Mouse (Mus musculus): ENCODE results near the gene Olfr800.

Gene Olfr800

DNA sequence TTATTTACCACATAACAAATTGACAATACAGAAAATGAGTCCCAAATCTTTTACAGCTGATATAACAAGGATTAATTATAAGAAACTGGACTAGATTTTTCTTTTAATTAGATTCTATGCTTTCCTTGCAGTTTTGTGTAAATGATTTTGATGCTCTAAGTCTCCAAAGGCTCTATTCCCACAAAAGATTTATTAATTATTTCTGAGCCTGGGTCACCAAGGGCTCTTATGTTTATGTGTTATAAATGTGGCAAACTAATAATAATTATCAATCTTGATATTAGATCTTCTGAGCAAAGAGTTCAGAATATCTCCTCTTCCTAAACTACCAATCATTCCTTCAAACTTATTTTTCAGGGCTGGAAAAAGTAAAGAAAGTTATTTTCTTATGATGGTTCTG is at the start of gene Olfr800:
TSS of gene Olfr800 (plus strand) at position 301 of the 400 bp plus-strand sequence.
- DNase-seq: no peak

DNA sequence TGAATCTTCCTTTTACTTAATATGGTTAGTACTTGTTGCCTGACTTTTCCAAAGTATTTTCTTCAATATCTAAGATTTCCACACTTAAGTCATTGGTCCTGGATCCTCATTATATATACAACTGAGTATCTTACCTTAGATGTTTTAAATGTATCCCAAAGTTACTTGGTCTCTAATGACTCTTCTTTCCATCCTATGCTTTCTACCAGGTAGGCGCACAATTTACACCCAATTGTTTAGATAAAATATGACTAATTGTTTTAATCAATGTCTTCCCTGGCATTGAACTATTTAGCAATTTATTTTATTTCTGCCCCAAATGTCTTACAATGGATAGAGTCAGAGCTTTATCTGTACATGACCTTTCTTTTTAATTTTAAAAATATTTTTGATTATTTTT is 45.0 kb upstream of the Olfr800 start, which contains the start of gene Olfr796:
TSS of gene Olfr796 (minus strand) at position 101 of the 400 bp plus-strand sequence.
- DNase-seq: no peak

DNA sequence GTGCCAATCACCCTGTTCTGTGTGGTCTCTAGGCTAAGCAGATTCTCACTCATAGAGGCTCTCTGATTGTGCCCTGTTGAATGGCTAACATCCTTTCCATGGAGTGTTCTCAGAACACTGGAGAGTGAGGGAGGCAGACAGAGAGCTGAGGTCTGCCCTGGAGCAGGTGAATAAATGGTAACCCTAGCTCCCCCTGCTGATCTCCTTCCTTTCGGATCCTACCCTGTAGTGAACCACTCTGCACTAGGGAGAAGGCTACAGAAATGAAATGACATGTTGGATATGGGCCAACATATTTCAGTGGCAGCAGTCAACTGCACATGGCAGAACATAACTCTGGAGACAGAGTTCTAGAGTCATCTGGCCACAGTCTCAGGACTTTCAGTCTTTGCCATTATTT is 35.8 kb upstream of the Olfr800 start:
- DNase-seq: no peak

DNA sequence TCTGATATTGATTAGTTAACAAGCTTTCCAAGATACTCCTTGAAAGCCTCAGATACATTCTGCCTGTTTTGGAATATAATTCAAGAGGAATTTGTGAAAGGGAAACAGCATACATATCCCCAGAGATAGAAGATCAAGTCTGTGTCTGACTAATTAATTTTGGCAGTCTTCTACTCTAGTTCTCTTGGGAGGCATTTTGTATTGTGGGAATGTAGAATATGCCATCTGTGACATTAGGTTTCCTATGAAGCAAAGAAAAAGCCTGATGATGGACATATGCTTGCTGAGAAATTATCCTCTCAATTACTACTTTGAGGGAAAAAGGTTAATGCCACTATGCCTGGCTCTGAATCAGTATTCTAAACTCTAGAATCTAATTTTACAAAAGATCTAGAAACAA is 34.2 kb upstream of the Olfr800 start:
- no peak for DNase-seq

DNA sequence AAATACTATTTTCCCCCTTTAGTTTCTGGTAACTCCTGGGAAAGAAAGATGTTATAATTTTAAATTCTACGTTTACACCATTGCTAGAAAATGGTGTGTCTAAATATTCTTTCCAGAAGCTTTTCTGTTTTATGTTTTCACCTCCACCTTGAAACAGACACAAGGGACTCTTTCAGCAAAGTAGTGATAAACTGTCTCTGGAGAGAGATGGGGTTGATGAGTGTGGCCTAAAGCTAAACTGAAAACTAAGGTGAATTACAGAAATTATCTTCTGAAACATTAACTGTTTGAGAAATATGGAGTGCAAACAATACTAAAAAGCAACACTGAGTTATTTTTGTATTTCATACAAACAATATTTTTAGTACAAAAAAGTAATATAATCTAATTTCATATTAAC is 29.7 kb upstream of the Olfr800 start, which contains the start of gene Olfr798:
TSS of gene Olfr798 (minus strand) at position 101 of the 400 bp plus-strand sequence.
- DNase-seq: no peak

DNA sequence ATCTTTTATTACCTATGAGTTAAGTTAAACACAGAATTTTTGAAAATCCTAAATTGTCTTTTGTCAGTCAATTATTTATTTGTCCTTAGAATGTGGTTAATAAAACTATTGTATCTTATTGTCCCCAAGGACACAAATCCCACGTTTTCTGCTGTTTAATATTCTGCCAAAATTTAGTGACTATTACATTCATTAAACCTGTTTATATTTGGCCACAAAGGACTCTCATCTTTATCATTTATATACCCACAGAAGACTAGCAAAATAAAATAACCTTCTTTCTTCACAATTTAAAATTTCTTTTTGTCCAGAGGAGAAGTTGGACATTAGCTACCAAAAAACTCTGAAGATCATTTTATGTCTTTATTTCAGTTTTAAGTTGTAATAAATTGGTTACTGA is 20.3 kb upstream of the Olfr800 start, which contains the start of gene Olfr799:
TSS of gene Olfr799 (plus strand) at position 301 of the 400 bp plus-strand sequence.
- no peak for DNase-seq

DNA sequence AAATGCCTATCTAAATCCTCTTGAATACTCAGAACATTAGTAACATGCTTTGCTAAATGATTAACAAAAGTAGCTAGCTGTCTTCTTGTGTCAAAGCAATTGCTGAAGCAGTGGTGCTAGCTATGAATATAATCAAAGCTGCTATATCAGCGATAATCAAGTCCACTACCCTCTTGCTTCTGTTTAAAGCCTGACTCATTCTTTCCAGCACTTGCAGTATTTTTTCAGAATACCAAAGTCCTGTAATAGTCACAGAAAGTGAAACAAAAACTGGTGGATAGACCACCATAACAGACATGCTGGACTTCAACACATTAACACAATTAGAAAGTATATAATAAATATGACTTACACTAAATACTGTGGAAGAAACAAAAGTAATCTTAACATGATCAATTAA is 5.7 kb upstream of the Olfr800 start:
- no peak for DNase-seq

DNA sequence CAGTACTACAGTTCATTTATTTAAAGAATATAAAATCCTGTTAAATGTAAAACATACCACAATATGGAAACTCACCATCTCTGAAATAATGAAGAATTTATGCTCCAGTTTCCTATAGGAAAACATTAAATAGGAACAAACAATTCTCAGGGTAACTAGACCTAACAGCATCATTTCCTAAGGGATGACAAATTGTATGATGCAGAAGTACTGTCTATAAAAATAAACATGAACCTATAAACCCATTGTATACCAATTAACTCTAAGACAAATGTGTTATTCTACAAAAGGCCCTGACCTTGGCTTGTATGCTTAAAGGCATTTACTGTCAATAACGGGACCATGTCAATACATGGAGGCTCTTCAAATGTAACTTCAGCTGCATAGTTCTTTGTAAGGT is 16.3 kb downstream of the Olfr800 start, which contains the start of gene Olfr801:
TSS of gene Olfr801 (minus strand) at position 101 of the 400 bp plus-strand sequence.
- no peak for DNase-seq

DNA sequence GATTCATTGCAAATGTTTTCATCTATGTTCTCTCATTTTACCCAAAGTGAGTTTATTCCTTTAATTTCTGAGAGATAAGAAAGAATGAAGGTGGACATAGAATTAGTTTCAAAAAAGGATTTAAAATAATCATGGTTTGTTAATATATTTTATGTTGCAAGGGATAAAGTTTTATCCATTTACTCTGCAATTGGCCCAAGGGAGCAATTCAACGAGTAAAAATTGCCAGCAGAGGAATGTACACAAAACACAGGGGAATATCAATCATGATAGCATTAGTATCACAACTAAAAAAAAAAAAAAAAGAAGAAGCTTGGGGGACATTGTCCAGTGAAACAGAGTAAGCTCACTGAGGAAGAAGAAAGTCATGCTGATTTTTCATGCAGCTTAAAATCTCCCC is 30.6 kb downstream of the Olfr800 start, which contains the start of gene Olfr802:
TSS of gene Olfr802 (minus strand) at position 101 of the 400 bp plus-strand sequence.
- no peak for DNase-seq

DNA sequence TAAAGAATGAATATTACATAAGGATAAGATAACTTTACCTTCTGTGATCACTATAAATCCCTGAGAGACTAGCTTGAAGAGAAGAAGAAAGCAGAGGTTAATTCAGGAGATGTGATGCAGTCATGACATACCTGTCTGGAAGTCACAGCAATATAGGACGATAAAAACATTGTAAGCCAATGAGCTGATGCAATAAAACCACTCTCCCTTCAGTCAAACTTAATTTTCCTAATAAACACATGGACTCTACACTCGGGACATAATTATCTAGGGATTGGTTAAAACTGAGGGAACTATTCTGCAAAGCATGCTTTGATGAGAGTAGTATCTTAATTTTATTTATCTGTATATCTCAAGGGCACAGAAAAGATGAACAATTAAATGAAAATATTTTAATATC is 36.7 kb downstream of the Olfr800 start, which contains the start of gene Olfr803:
TSS of gene Olfr803 (minus strand) at position 101 of the 400 bp plus-strand sequence.
- DNase-seq: no peak

DNA sequence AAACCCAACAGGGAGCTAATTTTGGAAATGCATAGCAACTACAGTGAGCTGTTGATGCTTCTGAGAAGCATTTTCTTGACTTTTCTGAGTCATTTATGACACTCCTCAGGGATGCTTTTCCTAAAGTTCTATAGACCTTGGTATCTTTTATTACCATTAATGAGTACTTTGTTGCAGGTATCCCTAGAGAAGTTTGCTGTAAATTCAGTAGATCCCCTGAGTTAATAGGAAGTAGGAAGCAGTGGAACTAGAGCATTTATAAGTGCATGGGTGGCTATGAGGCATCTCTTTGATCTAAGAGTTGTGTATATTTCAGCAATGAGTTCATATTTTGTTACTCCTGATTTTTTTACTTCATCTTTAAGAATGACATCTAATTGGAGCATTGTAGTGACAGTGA is 45.4 kb downstream of the Olfr800 start, which contains the start of gene Olfr804:
TSS of gene Olfr804 (plus strand) at position 301 of the 400 bp plus-strand sequence.
- DNase-seq: no peak

Data from cerebellum, adult 9-11 months (tissue).